Mouse (Mus musculus) myocyte (in vitro differentiated cells): ENCODE measurements around the gene Zc3h7b.

Source experiments
- E2F4 ChIP-seq: IDR thresholded peaks from one replicate; pipeline ENCODE4 v1.6.1; 2011; ENCODE audit warnings: mild to moderate bottlenecking, control low read depth, moderate library complexity; ENCODE audit not compliant: insufficient read depth
- MAX ChIP-seq: IDR thresholded peaks from one replicate; pipeline ENCODE4 v1.6.1; 2011; ENCODE audit warnings: low read depth, mild to moderate bottlenecking, control low read depth
- MYOG ChIP-seq, 3 experiments: IDR thresholded peaks; one replicate each; pipeline ENCODE4 v1.6.1; 2011; ENCODE audit warnings: control low read depth in 2 of 3, low read depth in 2 of 3, mild to moderate bottlenecking in 2 of 3; ENCODE audit not compliant: insufficient read length in 2 of 3, control insufficient read depth in 1 of 3, insufficient read depth in 1 of 3
- POLR2A ChIP-seq: IDR thresholded peaks from one replicate; pipeline ENCODE4 v1.6.1; 2011; ENCODE audit warnings: low read depth, mild to moderate bottlenecking, control low read depth, moderate library complexity; ENCODE audit not compliant: insufficient read length
- TCF12 ChIP-seq: IDR thresholded peaks from one replicate; pipeline ENCODE4 v1.6.1; 2011; ENCODE audit warnings: mild to moderate bottlenecking, control low read depth; ENCODE audit not compliant: poor library complexity, insufficient read depth, severe bottlenecking
- USF1 ChIP-seq: IDR thresholded peaks from one replicate; pipeline ENCODE4 v1.6.1; 2011; ENCODE audit warnings: low read depth, mild to moderate bottlenecking, control low read depth, moderate library complexity

DNA sequence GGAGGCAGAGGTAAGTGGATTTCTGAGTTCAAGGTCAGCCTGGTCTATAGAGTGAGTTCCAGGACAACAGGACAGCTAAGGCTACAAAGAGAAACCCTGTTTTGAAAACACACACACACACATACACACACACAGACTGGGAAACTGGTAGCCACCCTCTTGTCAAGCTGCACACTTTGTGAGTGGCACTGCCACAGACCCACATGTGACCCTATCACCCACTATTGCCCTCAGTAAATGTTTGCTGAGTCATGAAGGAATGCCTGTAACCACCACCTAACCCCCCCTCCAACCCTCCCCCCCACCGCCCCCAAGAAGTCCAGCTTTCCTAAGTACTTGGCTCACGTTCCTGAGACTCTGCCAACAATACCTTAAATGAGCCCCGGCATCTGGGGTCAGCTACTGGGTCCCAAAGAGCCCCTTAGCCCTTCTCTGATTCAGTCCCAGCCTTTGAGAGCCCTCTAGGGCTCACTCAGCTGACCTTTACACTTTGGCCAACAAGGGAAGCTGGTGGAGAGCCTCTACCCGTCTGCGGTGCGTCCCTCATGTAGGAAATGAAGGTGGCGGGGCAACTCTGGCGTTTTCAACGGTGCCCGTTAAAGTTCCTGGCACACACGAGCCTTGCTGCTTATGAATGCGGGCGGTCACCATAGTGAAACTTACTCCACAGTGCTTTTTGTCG, 93.8 kb downstream of the Zc3h7b start:
- no peak for TF ChIP-seq USF1
- no peak for TF ChIP-seq E2F4
- no peak for TF ChIP-seq TCF12
- TF ChIP-seq POLR2A = no peak
- no peak for TF ChIP-seq MYOG (IDR thresholded peaks at IDR 0.05; ENCODE audit: control insufficient read depth in 1 of 3, insufficient read depth in 1 of 3, insufficient read length in 2 of 3, low read depth in 2 of 3)
- TF ChIP-seq MAX = no peak
